Mouse (Mus musculus): ENCODE results near the gene Ubac2.

DNA sequence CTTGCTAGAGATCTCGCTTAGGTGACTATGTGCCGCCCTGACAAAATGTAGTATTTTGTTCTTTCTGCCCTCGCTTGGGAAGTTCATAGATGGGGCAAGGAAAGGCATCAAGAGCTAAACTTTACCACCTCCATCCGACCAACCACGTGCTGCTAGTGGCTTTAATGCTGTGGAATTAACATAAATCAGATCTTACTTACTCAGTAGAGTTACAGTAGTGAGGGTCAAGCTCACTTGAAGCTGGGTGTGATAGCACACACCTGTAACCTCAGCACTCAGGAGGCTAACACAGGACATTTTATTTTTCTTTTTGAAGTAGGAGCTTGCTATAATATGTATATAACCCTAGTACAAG is 73.6 kb downstream of the Ubac2 start:
- no peak for TF ChIP-seq GATA1 (IDR thresholded peaks at IDR 0.05; ENCODE audit: low read length)
- no peak for TF ChIP-seq TAL1 (IDR thresholded peaks at IDR 0.05; ENCODE audit: low read length)
